Mouse (Mus musculus): ENCODE data around the gene Clmn.

DNA sequence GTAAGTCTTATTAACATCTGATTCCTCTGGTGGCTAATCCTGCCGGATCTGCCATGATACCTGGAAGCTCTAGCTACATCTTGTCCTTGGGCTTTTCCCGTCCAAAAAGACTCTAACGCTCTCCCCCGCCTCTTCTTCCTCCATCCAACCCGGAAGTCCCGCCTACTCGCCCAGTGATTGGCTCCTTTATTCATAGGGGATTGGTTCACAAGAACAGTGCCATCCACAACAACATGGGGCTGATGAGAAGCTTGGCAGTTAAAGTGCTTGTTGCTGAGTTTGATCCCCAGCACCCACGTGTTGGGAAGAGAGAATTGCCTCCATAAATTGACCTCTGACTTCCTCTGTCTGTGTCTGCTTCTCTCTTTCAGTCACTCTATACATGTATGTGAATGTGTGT, 103.5 kb downstream of the Clmn start:
- TF ChIP-seq CTCF (IDR thresholded peaks at IDR 0.05) = no peak
- no peak for TF ChIP-seq EP300 (IDR thresholded peaks at IDR 0.05)
